Mouse (Mus musculus): Measurements from ENCODE around the gene Enthd1.

- TF ChIP-seq MYOG (IDR thresholded peaks at IDR 0.05; ENCODE audit: control insufficient read depth in 1 of 3, insufficient read depth in 1 of 3, insufficient read length in 2 of 3, low read depth in 2 of 3) (no peak), CEBPB (IDR thresholded peaks at IDR 0.05; ENCODE audit: insufficient read depth, poor library complexity, severe bottlenecking) (no peak), TCF12 (IDR thresholded peaks at IDR 0.05; ENCODE audit: insufficient read depth, poor library complexity, severe bottlenecking) (no peak), SRF (IDR thresholded peaks at IDR 0.05; ENCODE audit: control insufficient read depth, insufficient read length, low read depth) (no peak), E2F4 (IDR thresholded peaks at IDR 0.05; ENCODE audit: insufficient read depth) (no peak), POLR2A (IDR thresholded peaks at IDR 0.05; ENCODE audit: insufficient read length, low read depth) (no peak), TCF3 (IDR thresholded peaks at IDR 0.05; ENCODE audit: insufficient read length, low read depth) (no peak), MAX (IDR thresholded peaks at IDR 0.05; ENCODE audit: low read depth) (no peak), MYOD1 (IDR thresholded peaks at IDR 0.05; ENCODE audit: control insufficient read depth in 1 of 3, insufficient read length in 2 of 3, low read depth in 2 of 3) (no peak), POLR2AphosphoS2 (IDR thresholded peaks at IDR 0.05; ENCODE audit: insufficient read length, low read depth) (no peak)
Observed at GRCm38 (mm10) chr15:80517996-80518395, 47.0 kb downstream of the Enthd1 start.
